Mouse (Mus musculus) myocyte (in vitro differentiated cells): ENCODE measurements at regions not wholly inside any gene's neighbourhood (a gene's known extent, or its start where the extent isn't known, plus 50 kb on each side); places are given as distances from the start of the nearest gene placed in this dataset.

Experiments used
- MAX ChIP-seq: IDR thresholded peaks from one replicate; pipeline ENCODE4 v1.6.1; 2011; ENCODE audit warnings: low read depth, mild to moderate bottlenecking, control low read depth
- MYOD1 ChIP-seq, 3 experiments: IDR thresholded peaks; one replicate each; pipeline ENCODE4 v1.6.1; 2011; ENCODE audit warnings: control low read depth in 2 of 3, low read depth in 2 of 3, mild to moderate bottlenecking in 2 of 3, moderate library complexity in 1 of 3; ENCODE audit not compliant: insufficient read length in 2 of 3, control insufficient read depth in 1 of 3
- POLR2A ChIP-seq: IDR thresholded peaks from one replicate; pipeline ENCODE4 v1.6.1; 2011; ENCODE audit warnings: low read depth, mild to moderate bottlenecking, control low read depth, moderate library complexity; ENCODE audit not compliant: insufficient read length
- SRF ChIP-seq: IDR thresholded peaks from one replicate; pipeline ENCODE4 v1.6.1; 2011; ENCODE audit warnings: low read depth; ENCODE audit not compliant: control insufficient read depth, insufficient read length
- TCF12 ChIP-seq: IDR thresholded peaks from one replicate; pipeline ENCODE4 v1.6.1; 2011; ENCODE audit warnings: mild to moderate bottlenecking, control low read depth; ENCODE audit not compliant: poor library complexity, insufficient read depth, severe bottlenecking
- TCF3 ChIP-seq: IDR thresholded peaks from one replicate; pipeline ENCODE4 v1.6.1; 2011; ENCODE audit warnings: low read depth, control low read depth; ENCODE audit not compliant: insufficient read length

DNA sequence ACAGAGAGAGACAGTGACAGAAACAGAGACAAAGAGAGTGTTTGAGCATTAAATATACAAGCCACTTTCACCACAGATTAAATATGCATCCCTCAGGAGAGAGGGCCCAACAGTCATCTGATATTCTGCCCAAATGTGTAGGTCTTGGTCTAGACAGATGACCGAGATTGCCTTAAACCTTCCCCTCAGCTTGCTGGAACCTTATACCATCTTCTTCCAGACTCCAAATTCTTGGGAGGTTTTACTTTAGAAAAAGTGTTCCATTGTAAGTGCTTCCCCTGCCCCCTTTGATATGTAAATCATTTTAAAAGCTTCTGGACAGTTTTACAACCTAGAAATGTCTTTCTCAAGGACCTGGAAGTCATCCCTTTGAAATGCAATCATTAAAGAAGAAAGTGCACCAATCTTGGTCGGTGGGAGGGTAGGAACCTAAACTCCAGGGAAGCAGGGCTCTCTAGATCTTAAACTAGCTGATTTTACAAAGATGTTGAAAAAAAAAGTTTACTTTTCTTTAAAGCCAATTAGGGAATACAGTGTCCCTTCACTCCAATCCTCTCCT is 458.8 kb downstream of the Phf3 start:
- TF ChIP-seq POLR2A (no peak), SRF (no peak), TCF12 (no peak), MAX (no peak), TCF3 (no peak), MYOD1 (IDR thresholded peaks at IDR 0.05; ENCODE audit: control insufficient read depth in 1 of 3, insufficient read length in 2 of 3, low read depth in 2 of 3) (no peak)
